Mouse (Mus musculus): ENCODE data around the gene Atp5k.

DNA sequence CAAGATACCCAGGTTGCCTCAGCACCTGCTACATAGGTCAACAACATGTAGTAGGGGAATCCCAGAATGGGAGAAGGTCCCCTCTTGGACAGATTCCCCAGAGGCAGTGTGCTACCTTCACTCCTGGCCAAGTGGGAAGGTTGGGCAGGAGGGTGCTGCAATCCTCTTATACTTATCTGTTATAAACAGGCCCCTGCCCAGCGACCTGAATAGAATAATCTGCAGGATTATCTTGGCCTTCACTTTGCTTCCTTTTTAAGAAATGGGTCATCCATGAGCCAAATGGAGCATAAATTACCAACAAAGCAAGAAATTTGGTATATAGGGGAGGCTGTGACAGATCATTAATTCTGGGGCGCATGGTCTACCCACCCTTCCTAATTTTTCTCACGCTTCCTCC lies 44.5 kb downstream of the Atp5k start:
- TF ChIP-seq CTCF (IDR thresholded peaks at IDR 0.05; ENCODE audit: low read depth, low read length) (no peak), EP300 (IDR thresholded peaks at IDR 0.05; ENCODE audit: insufficient read depth, low read depth, low read length) (no peak)

Data from ES-Bruce4 (cell line).